Mouse (Mus musculus): ENCODE measurements around the gene Ccdc62.

DNA sequence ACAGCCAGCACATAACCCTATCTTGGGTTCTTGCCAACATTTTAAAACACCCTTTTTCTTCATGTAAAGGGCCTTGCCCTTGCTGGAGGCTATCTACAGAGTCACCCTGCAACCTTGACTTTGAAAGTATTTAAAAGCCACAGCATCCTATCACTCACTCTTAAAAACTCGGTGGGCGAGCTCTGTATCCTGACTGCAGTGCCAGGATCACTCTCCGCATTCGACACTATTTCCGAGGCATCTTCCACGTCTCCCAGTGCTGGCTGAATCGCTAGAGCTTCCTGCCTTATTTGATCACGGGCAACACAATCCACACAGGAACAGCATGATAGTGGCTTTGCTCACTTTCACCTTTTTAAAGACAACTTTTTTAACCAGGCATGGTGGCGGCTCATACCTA lies 87.5 kb downstream of the Ccdc62 start:
- TF ChIP-seq POLR2A (IDR thresholded peaks at IDR 0.05; ENCODE audit: borderline replicate concordance, low read depth, low read length) = no peak
- TF ChIP-seq CTCF (IDR thresholded peaks at IDR 0.05; ENCODE audit: low read depth, low read length) = no peak
